Mouse (Mus musculus): ENCODE results near the gene Tspan3. TPM values are rescaled to one million over a fixed set of nuclear protein-coding genes. Genes with fewer than 3 reads are reported as not detected.
A peak's percentile ranks its signal among the peaks of the same experiment; 100 is the strongest.

Gene Tspan3
- polyA plus RNA-seq, 1 experiment from 2014 or later: 573 TPM

DNA sequence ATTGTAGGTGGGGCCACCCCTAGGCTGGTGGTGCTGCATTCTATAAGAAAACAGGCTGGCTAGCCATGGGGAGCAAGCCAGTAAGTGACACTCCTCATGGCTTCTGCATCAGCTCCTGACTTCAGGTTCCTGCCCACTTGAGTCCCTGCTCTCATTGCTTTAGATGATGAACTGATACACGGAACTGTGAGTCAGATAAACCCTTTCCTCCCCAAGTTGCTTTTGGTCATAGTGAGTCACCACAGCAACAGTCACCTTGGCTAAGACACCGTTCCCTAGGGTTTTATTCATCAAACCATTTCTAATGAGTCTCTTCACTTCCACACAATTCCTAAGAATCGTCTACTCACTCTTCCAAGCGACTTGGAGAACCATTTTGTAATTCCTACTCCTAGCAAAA lies 31.6 kb upstream of the Tspan3 start:
- Histone ChIP-seq H3K4me2 (no peak overlapping the region), H3K9ac (ENCODE audit: low read length) (no peak overlapping the region), H3K4me3 (ENCODE audit: low read depth, low read length) (no peak overlapping the region), H3K27me3 (ENCODE audit: control insufficient read depth, insufficient read depth, low read length) (no peaks in the 10 kb centered on the region), H3K4me1 (ENCODE audit: control insufficient read depth, insufficient read depth, low read length) (no peaks in the 10 kb centered on the region), H3K36me3 (ENCODE audit: control insufficient read depth, insufficient read depth, low read length) (no peaks in the 10 kb centered on the region), H3K9me3 (ENCODE audit: control insufficient read depth, low read length) (no peaks in the 10 kb centered on the region), H3K27ac (ENCODE audit: low read depth, low read length) (no peak overlapping the region)
- ATAC-seq (ENCODE audit: low FRiP score): no peak
- DNase-seq (ENCODE audit: low spot score, missing footprints): no peak
- 82% methylated on average over 4 of the region's 4 CpGs for WGBS

DNA sequence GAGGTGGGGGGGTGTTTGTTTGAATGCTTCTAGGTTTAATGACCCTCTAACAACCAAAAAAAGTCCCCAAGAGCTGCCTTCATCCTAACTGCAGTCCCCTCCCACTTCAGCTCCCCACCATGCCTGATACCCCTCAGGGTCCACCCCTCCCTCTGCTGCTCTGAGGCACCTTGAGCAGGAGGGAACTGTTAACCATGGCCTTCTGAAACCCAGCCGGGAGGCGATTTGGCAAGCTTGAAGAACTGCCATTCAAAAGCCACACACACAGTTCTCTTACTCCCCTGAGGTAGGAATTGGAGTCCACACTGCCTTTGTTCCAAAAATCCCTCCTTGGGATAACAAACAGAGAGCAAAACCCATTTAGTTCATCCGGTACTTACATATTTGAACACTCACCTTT lies 29.9 kb upstream of the Tspan3 start:
- 53% methylated on average over 3 of the region's 3 CpGs for WGBS
- ATAC-seq (ENCODE audit: low FRiP score): no peak
- Histone ChIP-seq H3K4me3 (ENCODE audit: low read depth, low read length) (no peak overlapping the region), H3K27ac (ENCODE audit: low read depth, low read length) (no peak overlapping the region), H3K4me1 (ENCODE audit: control insufficient read depth, insufficient read depth, low read length) (peaks cover 2% of the 10 kb centered on the region; the same call in 1 of the 2 replicates), H3K4me2 (no peak overlapping the region), H3K36me3 (ENCODE audit: control insufficient read depth, insufficient read depth, low read length) (no peaks in the 10 kb centered on the region), H3K9ac (ENCODE audit: low read length) (no peak overlapping the region), H3K9me3 (ENCODE audit: control insufficient read depth, low read length) (no peaks in the 10 kb centered on the region), H3K27me3 (ENCODE audit: control insufficient read depth, insufficient read depth, low read length) (no peaks in the 10 kb centered on the region)
- no peak for DNase-seq (ENCODE audit: low spot score, missing footprints)

DNA sequence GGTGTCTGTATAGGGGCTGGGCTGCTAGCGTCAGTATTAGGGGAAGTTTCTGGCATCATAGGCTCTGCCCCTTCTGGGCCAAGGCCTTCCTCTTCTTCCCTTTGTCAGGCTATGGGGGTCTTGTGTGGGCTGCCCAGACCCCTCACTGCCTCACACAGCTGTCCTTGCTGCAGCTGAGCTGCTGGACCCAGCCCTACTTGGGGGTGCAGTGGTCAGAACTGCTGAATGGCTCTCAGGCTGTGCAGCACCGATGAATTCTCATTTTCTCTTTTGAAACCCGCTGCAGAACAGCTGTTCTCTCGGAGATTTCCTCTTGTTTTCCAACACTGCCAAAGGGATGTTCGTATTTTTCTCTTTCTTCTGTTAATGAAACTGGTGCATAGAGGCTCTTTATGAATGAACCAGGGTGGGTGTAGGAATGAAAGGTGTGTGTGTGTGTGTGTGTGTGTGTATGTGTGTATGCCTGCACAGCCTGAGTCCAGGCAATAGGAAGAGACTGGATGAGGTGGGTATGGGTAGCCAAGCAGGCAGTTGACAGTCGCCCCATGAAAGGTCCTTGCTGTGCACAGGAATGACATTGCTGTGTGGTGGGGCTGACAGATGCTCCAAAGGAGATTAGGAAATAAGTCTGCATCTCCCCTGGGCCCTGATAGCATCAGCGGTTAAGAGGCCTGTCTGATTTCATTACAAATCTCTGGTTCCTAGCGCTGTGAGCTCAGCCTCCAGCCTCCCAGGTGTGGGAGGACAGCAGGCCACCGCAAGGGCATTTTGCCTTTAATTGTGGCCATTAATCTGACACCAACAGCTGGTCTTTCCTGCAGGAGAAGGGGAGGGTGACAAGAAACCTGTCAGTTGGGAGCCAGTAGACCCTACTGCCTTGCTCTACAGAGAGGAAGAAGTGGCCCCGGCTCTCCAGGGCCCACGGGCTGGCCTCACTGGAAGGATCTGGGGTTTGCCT lies 26.5 kb upstream of the Tspan3 start:
- Histone ChIP-seq H3K9ac (ENCODE audit: low read length) (no peak overlapping the region), H3K9me3 (ENCODE audit: control insufficient read depth, low read length) (no peaks in the 10 kb centered on the region), H3K27me3 (ENCODE audit: control insufficient read depth, insufficient read depth, low read length) (no peaks in the 10 kb centered on the region), H3K27ac (ENCODE audit: low read depth, low read length) (no peak overlapping the region), H3K4me2 (no peak overlapping the region), H3K4me1 (ENCODE audit: control insufficient read depth, insufficient read depth, low read length) (peaks cover 2% of the 10 kb centered on the region; the same call in 1 of the 2 replicates), H3K36me3 (ENCODE audit: control insufficient read depth, insufficient read depth, low read length) (no peaks in the 10 kb centered on the region), H3K4me3 (ENCODE audit: low read depth, low read length) (no peak overlapping the region)
- WGBS: 71% methylated on average over 11 of the region's 11 CpGs
- ATAC-seq (ENCODE audit: low FRiP score) (0 out of 2 replicates have a peak, but pooled peaks have one; percentile 33), DNase-seq (ENCODE audit: low spot score, missing footprints) (no peak)

DNA sequence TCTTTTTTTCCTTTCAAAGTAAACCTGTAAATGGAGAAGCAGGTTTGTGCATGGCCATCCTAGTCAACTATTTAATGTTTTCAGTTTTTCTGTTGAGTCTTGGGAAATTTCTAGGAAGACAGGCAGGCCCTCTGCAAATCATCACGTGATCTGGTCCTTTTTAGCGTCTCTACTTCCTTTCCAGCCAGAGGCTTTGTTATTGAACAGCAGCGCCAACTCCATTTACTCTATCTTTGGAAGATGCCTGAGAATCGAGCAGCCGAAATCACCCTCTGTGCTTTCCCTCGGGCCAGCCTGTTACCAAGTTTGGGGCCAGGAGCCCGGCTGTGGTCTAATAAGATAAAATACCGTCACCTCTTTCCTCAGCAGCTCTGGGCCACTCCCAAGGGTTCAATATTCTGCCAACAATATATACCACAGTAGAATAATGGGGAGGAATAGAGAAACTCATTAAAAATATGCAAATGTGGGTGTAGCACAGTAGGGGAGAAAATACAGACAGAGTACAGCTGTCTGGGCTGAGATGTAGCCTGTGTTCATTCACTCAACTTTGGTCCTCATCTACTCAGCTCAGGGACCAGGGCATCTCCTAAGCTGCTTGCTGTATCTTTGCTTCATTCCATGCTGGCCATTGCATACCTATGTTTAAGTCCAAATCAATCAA lies 15.0 kb upstream of the Tspan3 start:
- no peak for ATAC-seq (ENCODE audit: low FRiP score)
- H3K36me3 ChIP-seq (ENCODE audit: control insufficient read depth, insufficient read depth, low read length): no peaks in the 10 kb centered on the region
- 46% methylated on average over 8 of the region's 8 CpGs for WGBS
- no peak overlapping the region for H3K4me3 ChIP-seq (ENCODE audit: low read depth, low read length)
- H3K4me1 ChIP-seq (ENCODE audit: control insufficient read depth, insufficient read depth, low read length): no peaks in the 10 kb centered on the region
- no peaks in the 10 kb centered on the region for H3K9me3 ChIP-seq (ENCODE audit: control insufficient read depth, low read length)
- H3K27ac ChIP-seq (ENCODE audit: low read depth, low read length): no peak overlapping the region
- no peaks in the 10 kb centered on the region for H3K27me3 ChIP-seq (ENCODE audit: control insufficient read depth, insufficient read depth, low read length)
- no peak overlapping the region for H3K9ac ChIP-seq (ENCODE audit: low read length)
- H3K4me2 ChIP-seq: no peak overlapping the region
- DNase-seq (ENCODE audit: low spot score, missing footprints): peak; percentile 77

DNA sequence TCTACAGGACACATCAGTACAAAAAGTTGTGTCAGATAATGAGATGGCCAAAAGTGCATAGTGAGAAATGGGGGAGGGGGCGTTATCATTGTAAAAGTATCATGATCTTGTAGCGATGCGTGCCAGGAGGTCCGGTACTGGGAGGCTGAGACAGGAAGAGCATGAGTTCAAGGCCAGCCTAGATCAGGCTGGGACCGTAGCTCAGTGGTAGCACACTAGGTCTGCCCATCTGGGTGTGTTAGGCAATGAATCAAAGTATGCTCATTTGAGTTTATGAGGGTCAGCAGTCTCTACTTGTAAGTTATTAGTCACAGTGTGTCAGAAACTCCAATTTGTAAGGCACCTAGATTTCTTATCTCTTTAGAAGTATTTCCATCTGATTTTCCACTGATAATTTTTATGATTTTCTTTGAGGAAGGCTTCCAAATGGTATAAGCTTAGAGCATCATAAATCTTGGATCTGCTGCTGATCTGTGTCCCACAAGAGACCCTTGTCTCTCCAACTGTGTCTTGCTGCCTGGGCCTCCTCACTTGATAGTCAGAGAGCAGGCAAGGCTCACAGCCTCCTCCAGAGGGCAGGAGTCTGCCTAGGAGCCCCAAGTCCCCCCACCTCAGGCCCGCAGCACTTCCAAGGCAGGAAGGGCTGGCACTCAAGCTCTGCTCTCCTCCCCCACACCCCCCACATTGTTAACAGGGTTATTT lies 14.3 kb upstream of the Tspan3 start:
- no peak overlapping the region for H3K27ac ChIP-seq (ENCODE audit: low read depth, low read length)
- H3K4me3 ChIP-seq (ENCODE audit: low read depth, low read length): no peak overlapping the region
- 81% methylated on average over 6 of the region's 6 CpGs for WGBS
- H3K9me3 ChIP-seq (ENCODE audit: control insufficient read depth, low read length): no peaks in the 10 kb centered on the region
- no peaks in the 10 kb centered on the region for H3K27me3 ChIP-seq (ENCODE audit: control insufficient read depth, insufficient read depth, low read length)
- no peak overlapping the region for H3K4me2 ChIP-seq
- H3K36me3 ChIP-seq (ENCODE audit: control insufficient read depth, insufficient read depth, low read length): no peaks in the 10 kb centered on the region
- H3K4me1 ChIP-seq (ENCODE audit: control insufficient read depth, insufficient read depth, low read length): no peaks in the 10 kb centered on the region
- no peak for ATAC-seq (ENCODE audit: low FRiP score)
- peak; percentile 82 for DNase-seq (ENCODE audit: low spot score, missing footprints)
- no peak overlapping the region for H3K9ac ChIP-seq (ENCODE audit: low read length)

DNA sequence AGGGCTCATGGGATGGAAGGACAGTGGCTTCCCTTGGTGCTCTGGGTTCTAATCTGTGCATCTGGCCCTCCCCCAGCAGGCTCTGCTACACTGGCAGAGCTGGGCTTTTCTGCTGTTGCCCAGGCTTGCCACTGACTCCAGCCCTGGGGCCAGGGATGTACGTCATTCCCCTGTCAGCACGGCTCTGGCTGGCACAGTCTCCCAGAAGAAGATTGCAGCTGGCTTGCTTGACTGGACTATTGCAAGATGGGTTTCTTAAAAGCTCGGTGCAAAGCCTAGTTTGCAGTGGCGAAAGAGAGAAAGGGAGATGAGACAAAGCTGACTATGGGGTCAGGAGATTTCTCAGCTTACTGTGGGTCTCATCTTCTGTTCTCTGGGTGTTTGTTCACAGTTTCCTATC lies 12.1 kb upstream of the Tspan3 start:
- Histone ChIP-seq H3K4me2 (no peak overlapping the region), H3K27me3 (ENCODE audit: control insufficient read depth, insufficient read depth, low read length) (no peaks in the 10 kb centered on the region), H3K9me3 (ENCODE audit: control insufficient read depth, low read length) (no peaks in the 10 kb centered on the region), H3K36me3 (ENCODE audit: control insufficient read depth, insufficient read depth, low read length) (no peaks in the 10 kb centered on the region), H3K9ac (ENCODE audit: low read length) (no peak overlapping the region), H3K27ac (ENCODE audit: low read depth, low read length) (no peak overlapping the region), H3K4me1 (ENCODE audit: control insufficient read depth, insufficient read depth, low read length) (no peaks in the 10 kb centered on the region), H3K4me3 (ENCODE audit: low read depth, low read length) (no peak overlapping the region)
- WGBS: 83% methylated on average over 4 of the region's 4 CpGs
- no peak for ATAC-seq (ENCODE audit: low FRiP score)
- DNase-seq (ENCODE audit: low spot score, missing footprints): peak; percentile 14

DNA sequence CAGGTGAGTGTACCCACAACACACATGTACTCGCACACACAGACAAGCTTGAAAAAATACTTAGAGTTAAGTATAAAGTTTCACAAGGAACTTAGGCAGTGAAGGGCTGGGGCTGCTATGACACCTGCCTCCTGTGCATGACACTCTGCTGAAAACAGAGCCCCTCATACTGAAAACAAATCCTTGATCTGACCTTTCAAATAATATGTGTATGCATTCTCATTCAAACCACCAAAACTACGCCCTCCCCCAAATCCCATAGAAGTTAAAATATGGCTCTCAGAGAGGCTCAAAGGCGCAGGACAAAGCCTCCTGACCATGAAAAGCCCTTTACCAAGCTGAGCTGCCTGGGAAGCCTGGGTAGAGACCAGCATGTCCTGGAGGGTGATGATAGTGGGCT lies 10.0 kb upstream of the Tspan3 start:
- H3K36me3 ChIP-seq (ENCODE audit: control insufficient read depth, insufficient read depth, low read length): no peaks in the 10 kb centered on the region
- ATAC-seq (ENCODE audit: low FRiP score) (no peak), DNase-seq (ENCODE audit: low spot score, missing footprints) (peak; percentile 56)
- no peaks in the 10 kb centered on the region for H3K9me3 ChIP-seq (ENCODE audit: control insufficient read depth, low read length)
- 81% methylated on average over 3 of the region's 3 CpGs for WGBS
- H3K9ac ChIP-seq (ENCODE audit: low read length): no peak overlapping the region
- H3K4me2 ChIP-seq: no peak overlapping the region
- no peak overlapping the region for H3K27ac ChIP-seq (ENCODE audit: low read depth, low read length)
- no peaks in the 10 kb centered on the region for H3K4me1 ChIP-seq (ENCODE audit: control insufficient read depth, insufficient read depth, low read length)
- H3K27me3 ChIP-seq (ENCODE audit: control insufficient read depth, insufficient read depth, low read length): no peaks in the 10 kb centered on the region
- H3K4me3 ChIP-seq (ENCODE audit: low read depth, low read length): no peak overlapping the region

DNA sequence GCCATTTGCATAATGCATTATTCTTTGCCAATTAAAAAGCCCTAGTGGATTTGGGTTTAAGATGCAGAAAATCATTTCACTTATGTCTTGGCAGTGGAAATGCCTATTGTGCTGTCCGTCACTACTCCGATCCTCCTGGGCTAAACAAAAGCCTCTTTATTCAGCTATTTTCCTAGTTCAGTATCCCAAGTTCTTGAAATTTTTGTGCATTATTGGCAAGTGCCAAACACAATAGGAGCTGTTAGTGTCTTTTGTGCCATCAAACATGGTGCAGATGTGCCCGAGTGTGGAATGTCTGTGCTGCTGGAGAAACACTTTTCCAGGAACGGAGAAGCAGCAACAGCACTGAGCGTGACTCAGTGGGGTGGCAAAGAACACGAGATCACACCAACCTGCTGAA lies 2.4 kb upstream of the Tspan3 start:
- Histone ChIP-seq H3K4me2 (no peak overlapping the region), H3K36me3 (ENCODE audit: control insufficient read depth, insufficient read depth, low read length) (no peaks in the 10 kb centered on the region), H3K4me3 (ENCODE audit: low read depth, low read length) (no peak overlapping the region), H3K27ac (ENCODE audit: low read depth, low read length) (no peak overlapping the region), H3K4me1 (ENCODE audit: control insufficient read depth, insufficient read depth, low read length) (peaks cover 4% of the 10 kb centered on the region; the same call in 1 of the 2 replicates), H3K27me3 (ENCODE audit: control insufficient read depth, insufficient read depth, low read length) (no peaks in the 10 kb centered on the region), H3K9me3 (ENCODE audit: control insufficient read depth, low read length) (no peaks in the 10 kb centered on the region; the same call in 1 of the 2 replicates), H3K9ac (ENCODE audit: low read length) (no peak overlapping the region)
- 16% methylated on average over 6 of the region's 6 CpGs for WGBS
- DNase-seq (ENCODE audit: low spot score, missing footprints) (no peak), ATAC-seq (ENCODE audit: low FRiP score) (0 out of 2 replicates have a peak, but pooled peaks have one; percentile 48)

Data from midbrain, embryonic 11.5 days (tissue).